Mouse (Mus musculus) 416B (cell line): ENCODE measurements around the gene Entpd7.

Experiments used
- DNase-seq: peaks from one replicate; pipeline ENCODE4 v3.0.0; 2011; ENCODE audit warnings: low read depth

Entpd7 gene

GRCm38 (mm10) chr19:43770584-43770983 lies 81.1 kb downstream of the Entpd7 start:
- DNase-seq = no peak

GRCm38 (mm10) chr19:43771499-43771969 lies 82.1 kb downstream of the Entpd7 start:
- DNase-seq = peak; percentile 94

- DNase-seq = no peak
Measured at GRCm38 (mm10) chr19:43772311-43772710, 82.8 kb downstream of the Entpd7 start.

- DNase-seq = no peak
Measured at GRCm38 (mm10) chr19:43775433-43775832, 86.0 kb downstream of the Entpd7 start.

- no peak for DNase-seq
Measured at GRCm38 (mm10) chr19:43776561-43776960, 87.1 kb downstream of the Entpd7 start.

- no peak for DNase-seq
Measured at GRCm38 (mm10) chr19:43777308-43777707, 87.8 kb downstream of the Entpd7 start.

- DNase-seq = peak; percentile 44
Measured at GRCm38 (mm10) chr19:43780391-43780790, 90.9 kb downstream of the Entpd7 start.

GRCm38 (mm10) chr19:43781980-43782379 lies 92.5 kb downstream of the Entpd7 start, which contains the start of gene Abcc2:
Gene Abcc2 (plus strand): TSS chr19:43782192.
- no peak for DNase-seq
